Mouse (Mus musculus) B cell, adult 2 months (primary cell): ENCODE measurements around the gene Cxcl3.

Experiments
- DNase-seq, 2 experiments: peaks; one replicate each; pipeline ENCODE4 v3.0.0; 2022

Cxcl3 gene

DNA sequence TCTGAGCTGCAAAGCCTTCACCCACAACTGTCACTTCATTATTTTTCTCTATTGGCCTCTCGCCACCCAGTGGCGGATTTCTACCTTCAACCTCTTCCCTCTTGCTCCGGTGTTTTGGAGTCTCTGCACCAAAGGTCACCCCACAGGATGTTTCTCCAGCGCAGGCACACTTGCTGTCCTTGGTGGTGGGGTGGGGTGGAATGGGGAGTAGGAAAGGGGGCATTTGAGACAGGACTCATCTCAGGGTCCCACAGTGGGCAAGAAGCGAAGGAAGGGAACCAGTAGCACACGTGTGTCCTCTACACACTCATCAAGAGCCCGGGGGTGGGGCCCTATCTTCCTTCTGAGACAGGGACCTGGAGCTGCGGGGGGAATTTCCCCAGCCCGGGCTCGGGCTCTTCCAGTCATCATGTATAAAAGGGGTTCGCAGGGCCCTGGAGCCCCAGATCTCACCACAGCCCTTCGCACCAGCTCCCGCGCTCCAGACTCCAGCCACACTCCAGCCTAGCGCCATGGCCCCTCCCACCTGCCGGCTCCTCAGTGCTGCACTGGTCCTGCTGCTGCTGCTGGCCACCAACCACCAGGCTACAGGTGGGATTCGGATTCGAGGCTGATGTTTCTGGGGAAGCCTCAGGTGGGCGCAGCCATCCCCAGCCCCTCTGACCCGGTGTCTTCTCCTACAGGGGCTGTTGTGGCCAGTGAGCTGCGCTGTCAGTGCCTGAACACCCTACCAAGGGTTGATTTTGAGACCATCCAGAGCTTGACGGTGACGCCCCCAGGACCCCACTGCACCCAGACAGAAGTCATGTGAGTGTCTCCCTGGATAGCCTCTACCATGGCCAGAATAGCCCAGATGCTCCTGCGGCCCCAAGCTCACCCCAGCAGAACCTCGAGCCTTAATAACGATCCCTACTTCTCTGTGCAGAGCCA, at the start of gene Cxcl3:
Cxcl3 (plus strand) TSS at position 445 of the 930 bp plus-strand sequence.
- no peak for DNase-seq

DNA sequence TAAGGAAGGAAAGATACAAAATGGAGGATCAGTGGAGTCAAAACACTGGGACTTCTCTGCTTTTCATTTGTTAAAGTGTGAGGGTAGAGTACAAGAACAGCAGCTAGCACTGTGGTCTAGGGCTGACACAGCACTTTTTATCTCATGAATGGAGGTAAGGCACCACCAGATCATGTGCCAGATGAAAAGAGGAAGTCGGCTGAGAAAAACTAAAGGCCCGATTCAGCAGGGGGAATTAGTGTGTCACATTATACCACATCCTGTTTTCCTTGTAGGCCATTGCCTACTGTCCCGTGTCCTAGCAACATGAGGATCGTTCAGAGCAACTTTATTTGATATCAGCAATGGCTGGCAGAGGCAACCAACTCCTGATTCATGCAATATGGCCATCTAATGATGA, 43.9 kb upstream of the Cxcl3 start:
- DNase-seq: peak; percentile 50 to 64

DNA sequence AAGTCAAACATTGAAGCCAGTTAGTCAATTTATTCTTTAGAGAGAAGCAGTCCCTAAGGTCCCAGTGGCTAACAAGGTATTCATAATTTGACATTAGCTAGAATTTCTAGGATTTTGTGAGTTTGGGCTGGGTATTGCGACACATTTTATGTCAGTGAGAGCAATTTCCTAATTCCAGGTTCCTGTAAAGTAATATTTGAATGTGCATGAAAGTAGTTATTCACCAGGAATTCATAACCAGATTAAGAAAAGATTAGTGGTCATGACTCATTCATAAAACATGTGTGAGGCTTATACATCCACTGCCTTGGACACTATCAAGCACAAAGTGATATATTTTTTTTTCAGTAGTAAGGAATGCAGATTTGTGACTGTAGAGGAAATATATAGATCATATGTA, 32.0 kb upstream of the Cxcl3 start:
- DNase-seq: no peak

DNA sequence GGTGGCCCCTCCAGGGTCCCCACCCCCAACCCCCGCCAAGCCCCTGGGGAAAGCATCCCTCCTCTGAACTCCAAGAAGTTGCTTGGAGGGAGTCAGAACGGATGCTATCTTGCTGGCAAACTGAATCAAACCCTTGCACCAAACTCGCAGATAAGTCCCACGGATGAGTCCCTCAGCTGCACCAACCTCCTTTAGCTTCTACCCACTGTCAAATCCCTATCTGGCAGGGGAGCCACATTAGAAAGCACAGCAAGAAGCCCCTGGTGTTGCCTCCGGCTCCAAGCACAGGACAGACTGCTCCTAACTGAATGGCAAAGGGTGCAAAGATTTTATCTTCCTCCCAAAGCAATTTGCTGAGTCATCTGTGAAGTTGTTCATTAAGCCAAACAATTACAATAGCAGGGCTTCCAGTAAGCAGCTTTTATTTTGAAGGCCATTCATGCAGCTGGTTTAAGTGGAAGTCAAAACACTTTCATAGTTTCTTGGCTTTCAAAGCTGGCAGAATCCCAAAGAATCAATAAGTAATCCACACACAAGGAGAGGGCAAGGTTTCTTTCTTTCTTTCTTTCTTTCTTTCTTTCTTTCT, 27.8 kb upstream of the Cxcl3 start:
- DNase-seq: no peak

DNA sequence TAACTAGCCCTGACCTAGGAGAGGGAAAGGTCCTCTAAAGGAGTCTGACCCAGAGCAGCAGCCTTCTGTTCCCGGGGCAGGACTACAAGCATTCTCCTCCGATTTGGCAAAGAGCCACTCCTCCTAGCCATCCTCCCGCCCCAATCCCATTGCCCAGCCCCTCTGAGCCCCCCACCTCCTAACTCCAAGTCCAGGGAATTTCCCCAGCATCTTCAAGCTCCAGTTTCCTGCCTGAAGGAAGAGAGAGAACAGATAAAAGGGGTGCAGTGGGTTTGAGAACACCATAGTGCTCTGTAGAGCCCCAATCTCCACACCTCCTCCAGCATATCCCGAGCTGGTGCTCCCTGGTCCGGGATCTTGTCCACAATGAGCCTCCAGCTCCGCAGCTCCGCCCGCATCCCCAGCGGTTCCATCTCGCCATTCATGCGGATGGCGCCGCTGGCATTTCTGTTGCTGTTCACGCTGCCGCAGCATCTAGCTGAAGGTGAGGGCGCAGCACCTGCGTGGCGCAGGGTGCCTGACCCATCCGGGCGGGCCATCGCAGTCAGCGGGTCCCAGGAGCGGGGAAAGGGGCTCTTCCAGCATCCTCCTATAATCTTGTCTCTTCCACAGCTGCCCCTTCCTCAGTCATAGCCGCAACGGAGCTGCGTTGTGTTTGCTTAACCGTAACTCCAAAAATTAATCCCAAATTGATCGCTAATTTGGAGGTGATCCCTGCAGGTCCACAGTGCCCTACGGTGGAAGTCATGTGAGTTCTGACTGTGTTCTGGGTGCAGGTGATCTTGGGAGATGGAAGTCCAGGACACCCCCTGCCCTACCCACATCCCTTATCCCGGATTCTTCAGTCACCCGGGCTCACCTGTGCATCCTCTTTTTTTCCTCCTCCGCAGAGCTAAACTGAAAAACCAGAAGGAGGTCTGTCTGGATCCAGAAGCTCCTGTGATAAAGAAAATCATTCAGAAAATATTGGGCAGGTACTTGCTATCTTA, 26.5 kb upstream of the Cxcl3 start, which contains the start of gene Cxcl5:
Cxcl5 (plus strand) TSS at position 284 of the 989 bp plus-strand sequence.
- no peak for DNase-seq

DNA sequence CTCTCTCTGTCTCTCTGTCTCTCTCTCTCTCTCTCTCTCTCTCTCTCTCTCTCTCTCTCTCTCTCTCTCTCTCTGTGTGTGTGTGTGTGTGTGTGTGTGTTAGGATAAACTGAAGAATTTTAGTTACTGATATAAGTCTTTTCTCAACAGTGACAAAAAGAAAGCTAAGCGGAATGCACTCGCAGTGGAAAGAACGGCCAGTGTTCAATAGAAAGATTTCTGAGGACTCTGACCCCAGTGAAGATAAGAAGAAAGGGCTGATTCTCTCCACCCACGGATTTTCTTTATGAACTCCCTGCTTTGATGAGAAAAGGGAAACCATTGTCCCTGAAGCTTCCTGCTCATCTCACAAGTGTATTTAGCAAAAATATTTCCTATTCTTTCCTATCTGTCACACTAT, 25.6 kb upstream of the Cxcl3 start:
- no peak for DNase-seq

DNA sequence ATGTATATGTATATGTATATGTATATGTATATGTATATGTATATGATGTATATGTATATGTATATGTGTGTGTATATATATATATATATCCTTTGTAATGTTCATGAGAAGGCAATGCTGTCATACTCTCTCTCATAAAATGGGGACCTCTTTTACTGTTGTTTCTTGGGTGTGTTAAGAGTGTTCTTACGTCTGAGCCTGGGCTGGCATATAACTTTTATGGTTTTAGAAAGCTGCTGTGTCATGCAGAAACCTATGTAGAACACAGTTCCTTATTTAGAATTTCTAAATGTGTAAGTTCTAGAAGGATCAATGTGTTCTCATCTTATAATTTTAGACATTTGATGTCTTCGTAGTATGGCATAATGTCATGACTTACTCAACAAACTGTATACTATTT, 25.1 kb upstream of the Cxcl3 start:
- DNase-seq: no peak

DNA sequence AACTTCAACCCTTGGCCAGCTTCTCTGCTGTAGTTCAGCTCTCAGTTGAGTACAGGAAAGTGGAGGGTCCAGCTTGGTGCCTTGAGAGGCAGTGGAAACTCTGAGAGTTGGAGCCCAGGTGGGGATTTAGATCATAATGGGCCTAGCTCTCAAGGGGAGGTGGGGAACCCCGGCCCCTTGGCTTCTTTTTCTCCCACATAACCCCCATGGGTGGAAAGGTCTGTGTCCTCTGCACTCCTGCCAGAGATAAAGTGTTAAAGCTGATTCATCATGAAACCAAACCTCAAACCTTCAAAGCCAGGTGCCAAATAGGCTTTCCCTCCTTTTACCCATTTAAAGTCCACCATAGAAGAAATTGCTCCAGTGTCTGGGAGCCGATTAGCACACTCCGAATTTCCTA, 24.1 kb upstream of the Cxcl3 start:
- DNase-seq: no peak

DNA sequence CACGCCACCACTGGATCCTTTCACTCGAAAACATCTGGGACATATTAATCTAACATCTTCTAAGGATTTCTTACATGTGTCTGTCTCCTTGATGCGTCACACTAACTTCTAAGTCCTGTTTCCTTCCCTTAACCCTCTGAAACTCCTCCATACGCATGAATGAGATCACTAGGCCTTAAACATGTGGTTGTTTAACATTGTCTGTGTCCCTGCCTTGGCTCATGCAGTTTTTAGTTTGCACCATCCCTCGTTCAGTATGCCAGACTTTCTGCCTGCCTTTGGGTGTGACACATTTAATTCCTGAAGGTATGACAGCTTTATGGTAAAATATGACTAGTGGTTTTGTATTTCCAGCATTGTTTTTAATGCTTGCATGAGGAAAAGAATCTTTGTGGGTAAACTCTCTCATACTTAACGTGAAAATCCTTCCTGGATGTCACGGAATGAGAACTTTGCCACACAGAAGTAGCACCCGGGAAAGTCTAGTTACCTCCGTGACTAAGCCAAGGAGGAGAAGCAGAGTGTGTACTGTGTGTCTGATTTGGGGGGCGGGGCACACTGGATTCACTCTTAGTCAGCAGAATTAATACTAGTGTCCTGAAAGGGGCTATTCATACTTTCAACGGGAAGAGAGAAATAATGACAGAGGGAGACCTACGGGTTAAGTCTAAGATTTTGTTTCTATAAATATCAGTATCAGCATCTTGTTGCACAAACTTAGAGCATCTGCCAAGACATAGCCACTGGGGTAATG, 21.8 kb upstream of the Cxcl3 start:
- DNase-seq: no peak

DNA sequence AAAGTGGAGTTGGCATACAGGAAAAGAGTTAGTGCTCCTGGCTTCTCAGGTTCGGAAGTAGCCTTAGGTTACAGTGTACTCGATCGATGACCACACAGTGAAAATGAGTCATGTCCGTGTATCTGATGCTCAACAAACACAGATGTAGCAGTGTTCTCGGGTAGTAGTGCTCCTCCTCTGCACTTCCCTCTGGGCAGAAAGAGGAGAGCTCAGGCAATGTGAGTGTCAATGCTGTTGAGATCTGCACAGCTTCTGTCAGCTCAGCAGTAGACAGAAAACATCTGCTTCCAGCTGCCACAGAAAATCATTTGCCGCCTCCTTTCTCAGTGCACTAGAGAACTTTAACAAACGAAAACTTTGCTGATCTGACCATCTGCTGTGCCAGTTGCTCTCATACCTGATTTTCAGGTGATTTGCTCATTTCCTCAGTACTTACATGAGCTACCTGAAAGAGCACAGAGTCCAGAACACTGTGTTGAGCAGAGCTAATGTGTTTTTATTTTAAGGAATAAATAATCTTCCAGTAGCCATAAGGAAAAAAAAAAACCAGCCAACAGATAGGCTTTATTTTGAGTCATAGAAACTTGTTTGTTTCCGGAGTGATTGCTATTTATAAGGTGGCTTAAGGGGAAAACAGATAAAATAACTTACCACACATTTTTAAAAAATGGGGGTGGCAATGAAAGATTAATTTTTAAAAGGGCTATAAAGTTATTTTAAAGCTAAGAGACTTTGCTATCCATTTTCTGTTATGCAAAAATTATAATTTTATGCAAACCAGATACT, 19.9 kb upstream of the Cxcl3 start:
- no peak for DNase-seq

DNA sequence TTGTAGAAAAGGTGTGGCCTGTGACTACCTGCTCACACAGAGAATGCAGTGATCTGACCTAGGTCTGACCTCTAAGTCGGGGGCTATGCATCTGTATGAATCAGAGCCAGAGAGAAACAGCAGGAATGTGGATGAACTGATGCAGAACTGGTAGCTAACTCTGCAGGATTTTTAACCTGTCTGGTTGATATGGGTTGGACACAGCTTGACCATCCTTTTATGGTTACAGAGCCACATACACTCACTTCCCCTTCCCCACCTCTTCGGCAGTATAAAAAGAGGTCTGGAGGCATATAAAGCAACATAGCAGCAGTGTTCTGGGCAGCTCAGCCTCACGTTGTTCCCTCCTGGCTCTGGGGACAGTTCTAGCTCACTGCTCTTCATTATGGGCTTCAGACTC, 17.7 kb upstream of the Cxcl3 start, which contains the start of gene Ppbp:
Ppbp (plus strand) TSS at position 301 of the 400 bp plus-strand sequence.
- no peak for DNase-seq

DNA sequence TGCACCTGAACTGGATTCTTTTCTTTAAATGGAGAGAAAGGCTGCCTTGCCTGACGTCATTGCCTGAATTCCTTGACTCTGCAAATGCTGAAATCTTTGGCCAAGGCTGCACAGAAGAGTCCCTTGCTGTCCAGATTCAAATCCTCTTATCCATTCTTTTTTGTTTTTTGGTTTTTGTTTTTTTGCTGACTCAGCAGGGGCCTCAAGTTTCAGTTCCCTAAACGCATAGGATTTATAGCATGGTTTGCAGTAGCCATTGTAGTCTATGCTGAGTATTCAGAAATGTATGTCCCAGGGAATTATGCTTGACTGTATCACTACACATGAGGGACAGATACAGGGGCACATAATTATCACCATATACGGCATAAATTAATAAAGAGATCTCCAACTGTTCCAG, 14.5 kb upstream of the Cxcl3 start:
- DNase-seq: no peak

DNA sequence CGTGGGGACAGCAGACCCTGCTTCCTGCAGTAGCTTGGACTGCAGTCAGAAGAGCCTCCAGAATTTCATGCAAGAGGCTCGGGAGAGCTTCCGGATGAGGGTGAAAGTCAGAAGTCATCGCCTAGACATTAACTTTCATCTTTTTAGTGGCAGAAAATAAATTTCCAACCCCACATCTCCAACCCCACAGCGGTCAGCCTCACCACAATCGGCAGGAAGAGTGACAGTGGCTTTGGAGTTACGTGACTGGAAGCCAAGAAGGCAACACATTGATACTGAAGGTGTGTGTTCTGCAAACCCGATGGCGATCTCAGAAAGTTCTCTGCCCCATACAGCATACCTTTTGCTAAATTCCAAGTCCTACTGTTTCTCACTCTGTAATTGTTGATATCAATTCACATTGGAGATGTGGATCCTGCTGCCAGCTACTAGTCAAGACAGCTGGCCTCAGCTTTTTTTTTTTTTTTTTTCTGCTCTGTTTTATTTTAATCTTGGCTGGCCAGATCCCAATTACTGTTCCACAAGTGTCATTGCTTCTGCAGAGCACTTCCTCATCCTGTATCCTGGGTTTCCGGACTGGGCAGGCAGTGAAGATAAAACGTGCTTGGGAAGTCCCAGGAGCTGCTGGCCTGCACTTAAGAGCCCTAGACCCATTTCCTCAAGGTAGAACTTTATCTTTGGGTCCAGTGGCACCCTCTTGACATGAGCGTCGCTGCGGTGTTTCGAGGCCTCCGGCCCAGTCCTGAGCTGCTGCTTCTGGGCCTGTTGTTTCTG, 13.8 kb upstream of the Cxcl3 start, which contains the start of gene Pf4:
Pf4 (plus strand) TSS at position 556 of the 774 bp plus-strand sequence.
- DNase-seq: no peak

DNA sequence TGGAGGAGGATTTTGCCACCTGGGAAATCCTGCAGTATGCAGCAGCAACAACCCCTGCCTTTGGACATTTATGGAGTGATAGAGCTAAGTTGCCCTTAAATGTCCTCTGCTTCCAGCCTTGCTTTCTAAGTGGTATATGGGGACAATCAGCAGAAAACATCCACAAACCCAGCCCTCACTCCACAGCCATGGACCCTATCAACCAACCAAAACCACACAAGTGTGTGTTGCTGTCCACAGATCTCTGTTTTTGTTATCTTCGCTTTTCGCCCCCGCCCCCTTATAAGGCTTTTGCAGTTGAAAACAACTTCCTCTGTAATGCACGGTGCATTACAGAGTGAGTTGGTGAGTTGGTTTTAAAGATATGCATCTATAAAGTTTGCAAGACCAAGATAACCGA, 10.3 kb upstream of the Cxcl3 start:
- DNase-seq: no peak

DNA sequence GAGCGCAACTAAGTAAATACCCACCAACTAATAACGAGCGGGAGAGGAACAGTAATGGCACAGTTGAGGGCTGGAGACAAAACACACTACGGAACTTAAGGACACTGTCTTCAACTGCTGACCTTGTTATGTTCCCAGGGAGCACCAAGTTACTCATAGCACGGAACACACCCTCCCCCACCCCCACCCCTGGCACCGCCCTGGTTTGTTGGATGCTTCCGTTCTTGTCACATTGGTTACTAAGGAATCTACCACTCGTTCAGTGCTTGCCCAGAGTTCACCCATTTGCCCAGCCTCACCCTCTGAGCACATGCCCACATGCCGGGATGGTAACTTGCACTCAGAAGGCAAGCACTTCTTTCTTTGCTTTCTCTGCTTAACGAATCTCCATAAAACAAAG, 8.3 kb upstream of the Cxcl3 start:
- no peak for DNase-seq

DNA sequence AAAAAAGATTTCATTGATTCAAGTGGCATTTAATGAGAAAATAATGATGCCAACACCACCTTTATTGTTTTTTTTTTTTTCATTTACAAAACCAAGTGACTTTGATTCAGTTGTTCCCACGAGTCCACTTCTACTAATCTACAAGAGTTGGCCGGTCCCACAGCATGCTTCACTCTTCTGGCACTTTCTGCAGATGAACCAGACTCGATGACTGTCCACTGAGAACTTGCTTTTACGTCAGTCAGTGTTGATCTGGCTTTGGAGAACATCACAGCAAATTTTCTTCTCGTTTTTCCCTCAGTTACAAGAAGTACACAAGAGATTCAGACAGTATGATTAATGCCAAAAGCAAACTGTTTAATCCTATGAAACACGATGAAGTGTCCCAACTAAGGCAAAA, 7.0 kb upstream of the Cxcl3 start:
- DNase-seq: no peak

DNA sequence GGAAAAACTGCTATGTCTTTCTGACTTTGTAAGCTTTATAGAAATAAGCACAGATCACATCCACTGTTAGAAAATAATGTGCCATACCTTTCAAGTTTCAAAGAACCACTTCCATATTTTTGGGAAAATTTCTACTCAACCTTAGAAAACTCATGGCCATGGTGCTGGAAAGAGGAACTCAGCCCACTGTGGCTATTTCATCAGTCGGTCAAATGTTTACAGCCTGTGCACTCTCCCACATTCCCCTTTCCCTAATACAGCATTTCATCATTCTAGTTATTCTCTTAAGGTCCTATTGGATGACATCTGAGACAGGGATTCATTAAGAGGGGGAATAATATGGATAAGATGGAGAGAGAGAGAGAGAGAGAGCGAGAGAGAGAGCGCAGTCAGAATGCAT, 2.2 kb upstream of the Cxcl3 start:
- no peak for DNase-seq

DNA sequence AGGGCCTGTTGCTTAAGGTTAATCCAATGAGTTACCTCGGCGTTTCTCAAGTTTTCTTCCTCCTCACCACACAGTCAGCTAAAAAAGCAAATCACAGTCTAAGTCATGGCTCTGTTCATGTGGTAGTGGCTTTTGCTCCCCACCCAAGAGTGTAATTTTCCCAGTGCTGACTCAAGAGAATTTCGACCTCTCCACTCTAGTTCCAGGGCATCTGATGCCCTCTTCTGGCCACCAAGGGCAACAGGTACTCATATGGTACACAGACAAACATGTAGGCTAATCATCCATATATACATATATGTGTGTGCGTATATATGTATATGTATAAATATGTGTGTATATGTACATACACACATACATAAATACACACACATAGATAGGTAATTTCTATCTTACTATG, 2.2 kb downstream of the Cxcl3 start:
- DNase-seq: no peak

DNA sequence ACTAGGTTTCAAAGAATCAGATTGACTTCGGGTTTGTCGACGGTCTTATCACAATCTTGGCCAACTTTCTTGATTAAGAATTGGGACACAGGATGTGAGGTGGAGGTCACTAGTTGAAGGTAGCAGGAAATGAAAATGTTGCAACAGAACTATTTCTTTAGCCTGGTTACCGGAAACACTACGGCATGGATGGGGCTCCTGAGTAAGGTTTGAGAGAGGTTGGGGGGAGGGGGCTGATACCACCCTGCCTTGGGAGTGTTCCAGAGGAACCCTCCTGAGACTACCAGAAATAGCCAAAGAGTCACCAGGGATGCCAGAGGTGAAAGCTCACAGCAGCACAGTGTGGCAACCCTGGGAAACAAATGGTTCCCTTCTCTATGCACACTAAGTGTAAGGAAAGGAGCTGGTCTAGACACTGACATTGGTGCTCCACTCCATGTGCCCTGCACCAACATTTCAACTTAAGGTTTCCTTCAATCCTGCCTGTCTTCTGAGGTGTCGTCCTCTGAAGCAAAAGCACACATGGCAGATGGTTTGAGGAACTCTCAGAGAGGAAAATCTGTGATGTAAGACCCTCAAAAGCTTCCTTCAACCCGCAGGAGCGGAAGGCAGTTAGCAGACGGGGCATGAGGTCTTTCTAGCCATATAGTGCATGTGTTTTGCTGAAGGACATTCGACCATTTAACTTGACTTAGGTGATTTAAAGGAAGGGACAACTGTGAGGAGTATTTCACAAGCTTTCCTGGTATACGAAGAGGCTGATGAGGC, 3.6 kb downstream of the Cxcl3 start:
- DNase-seq: no peak

DNA sequence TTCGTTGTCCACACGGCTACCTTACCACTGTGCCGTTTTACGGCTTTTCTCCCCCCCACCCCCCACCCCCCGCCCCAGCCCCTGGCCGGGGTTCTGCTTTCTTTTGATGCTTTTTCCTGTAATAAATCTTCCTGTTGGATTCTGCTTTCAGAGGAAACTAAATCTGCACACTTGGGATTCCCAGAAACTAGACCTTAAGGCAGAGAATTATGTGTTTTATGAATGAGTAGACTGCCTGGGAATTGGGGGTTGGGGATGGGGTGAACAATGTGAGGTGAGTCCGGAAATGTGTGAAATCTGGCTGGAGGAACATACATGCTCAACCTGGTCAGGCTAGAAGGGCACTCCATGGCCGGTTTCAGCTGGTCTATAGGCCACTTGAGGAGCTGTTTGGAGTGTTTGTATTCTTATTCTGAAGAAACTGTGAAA, 4.2 kb downstream of the Cxcl3 start:
- no peak for DNase-seq
